19 mouse cellular contexts compared by ENCODE assay signal in genomic region chr15:96455595-96456214, GRCm38 (mm10). TPM values are rescaled to one million over a fixed set of nuclear protein-coding genes. Genes with fewer than 3 reads are reported as not detected.
A peak's percentile ranks its signal among the peaks of the same experiment; 100 is the strongest.
DNase-seq lines count a peak whose midpoint lies in the region; ATAC-seq and TF ChIP-seq lines count a peak whose summit lies in the region.
"Had no signal": no experiment of that assay in that cellular context is flagged by ENCODE, and none has a peak within 500 bp of the region (broad histone marks: within the 10 kb centered on the region; RNA-seq: fewer than 3 reads in every experiment).

No protein-coding gene starts in this region.

- H3K4me3 ChIP-seq in forebrain, embryonic 10.5 days = no peak overlapping the region
- H3K4me3 ChIP-seq in forebrain, embryonic 13.5 days = no peak overlapping the region
- H3K4me3 ChIP-seq in stomach, embryonic 16.5 days (replicated peaks; ENCODE audit: low read length) = no peak overlapping the region
- H3K4me3 ChIP-seq in stomach, postnatal 0 days (ENCODE audit: low read depth, low read length) = no peak overlapping the region
- H3K4me3 ChIP-seq in liver, embryonic 11.5 days (ENCODE audit: low read depth, low read length) = no peak overlapping the region
- H3K4me3 ChIP-seq: hindbrain, embryonic 12.5 days; limb, embryonic 10.5 days; lung, embryonic 15.5 days; neural tube, embryonic 13.5 days; stomach, embryonic 15.5 days had no signal

- 88% methylated on average over 4 of the region's 4 CpGs for WGBS in forebrain, embryonic 10.5 days
- 87% methylated on average over 4 of the region's 4 CpGs for WGBS in forebrain, embryonic 13.5 days
- WGBS in stomach, embryonic 16.5 days = 61% methylated on average over 4 of the region's 4 CpGs
- 37% methylated on average over 4 of the region's 4 CpGs for WGBS in stomach, postnatal 0 days
- WGBS in liver, embryonic 11.5 days = 48% methylated on average over 4 of the region's 4 CpGs

- H3K36me3 ChIP-seq in forebrain, embryonic 10.5 days (replicated peaks) = peaks cover 35% of the 10 kb centered on the region
- peaks cover 9% of the 10 kb centered on the region for H3K36me3 ChIP-seq in forebrain, embryonic 13.5 days (ENCODE audit: poor library complexity, severe bottlenecking)
- peaks cover 3% of the 10 kb centered on the region; the same call in 1 of the 2 replicates for H3K36me3 ChIP-seq in stomach, embryonic 16.5 days (ENCODE audit: control insufficient read depth, insufficient read depth, low read length)
- no peaks in the 10 kb centered on the region; the same call in 1 of the 2 replicates for H3K36me3 ChIP-seq in stomach, postnatal 0 days (ENCODE audit: control insufficient read depth, insufficient read depth, low read length)
- H3K36me3 ChIP-seq in liver, embryonic 11.5 days (ENCODE audit: control insufficient read depth, insufficient read depth, low read length) = peaks cover 11% of the 10 kb centered on the region; the same call in 1 of the 2 replicates
- H3K36me3 ChIP-seq: stomach, embryonic 15.5 days had no signal

- no peak for TF ChIP-seq CTCF in stomach, postnatal 0 days (IDR thresholded peaks at IDR 0.05; ENCODE audit: low read depth)

- no peaks in the 10 kb centered on the region for H3K9me3 ChIP-seq in forebrain, embryonic 10.5 days
- H3K9me3 ChIP-seq in forebrain, embryonic 13.5 days (replicated peaks) = no peaks in the 10 kb centered on the region
- no peaks in the 10 kb centered on the region for H3K9me3 ChIP-seq in stomach, embryonic 16.5 days (replicated peaks; ENCODE audit: control insufficient read depth, low read length)
- no peaks in the 10 kb centered on the region for H3K9me3 ChIP-seq in stomach, postnatal 0 days (ENCODE audit: control insufficient read depth, low read length)
- no peaks in the 10 kb centered on the region for H3K9me3 ChIP-seq in liver, embryonic 11.5 days (ENCODE audit: control insufficient read depth, low read length)
- H3K9me3 ChIP-seq: hindbrain, embryonic 12.5 days; limb, embryonic 10.5 days; lung, embryonic 15.5 days; megakaryocyte, embryonic 14.5 days; neural tube, embryonic 13.5 days; stomach, embryonic 15.5 days had no signal

- no peak overlapping the region for H3K27ac ChIP-seq in forebrain, embryonic 10.5 days
- no peak overlapping the region for H3K27ac ChIP-seq in forebrain, embryonic 13.5 days
- H3K27ac ChIP-seq in stomach, embryonic 16.5 days (ENCODE audit: low read length) = 0 out of 2 replicates have a peak overlapping the region, but pooled peaks have one; percentile 67
- no peak overlapping the region for H3K27ac ChIP-seq in stomach, postnatal 0 days (replicated peaks)
- no peak overlapping the region for H3K27ac ChIP-seq in liver, embryonic 11.5 days (ENCODE audit: low read depth, low read length)
- H3K27ac ChIP-seq: hindbrain, embryonic 12.5 days; limb, embryonic 10.5 days; lung, embryonic 15.5 days; neural tube, embryonic 13.5 days; stomach, embryonic 15.5 days had no signal

- peak; percentile 3 for DNase-seq in forebrain, embryonic 10.5 days (ENCODE audit: extremely low spot score, low spot score)
- DNase-seq in stomach, postnatal 0 days (ENCODE audit: low spot score) = no peak
- no peak for DNase-seq in liver, embryonic 11.5 days (ENCODE audit: low spot score)
- peak; percentile 40 for DNase-seq in yolk sac, embryonic 10.5 days (ENCODE audit: low spot score)
- DNase-seq in adrenal gland, postnatal 4 days (ENCODE audit: low spot score in 2 of 2) = no peak
- no peak for DNase-seq in embryo, embryonic 9.5 days (ENCODE audit: extremely low spot score)
- DNase-seq: cerebellum, postnatal 25 days; right cerebral cortex, postnatal 4 days; thymus, postnatal 14 days had no signal

- no peaks in the 10 kb centered on the region for H3K27me3 ChIP-seq in forebrain, embryonic 10.5 days (ENCODE audit: poor library complexity, severe bottlenecking)
- no peaks in the 10 kb centered on the region for H3K27me3 ChIP-seq in forebrain, embryonic 13.5 days
- no peaks in the 10 kb centered on the region for H3K27me3 ChIP-seq in stomach, embryonic 16.5 days (ENCODE audit: control insufficient read depth, insufficient read depth, low read length)
- H3K27me3 ChIP-seq in stomach, postnatal 0 days (ENCODE audit: control insufficient read depth, insufficient read depth, low read length) = no peaks in the 10 kb centered on the region
- no peaks in the 10 kb centered on the region for H3K27me3 ChIP-seq in liver, embryonic 11.5 days (replicated peaks; ENCODE audit: control insufficient read depth, insufficient read depth, low read length)
- H3K27me3 ChIP-seq: CH12.LX; hindbrain, embryonic 12.5 days; lung, embryonic 15.5 days; megakaryocyte, embryonic 14.5 days; neural tube, embryonic 13.5 days; Patski; stomach, embryonic 15.5 days had no signal

- H3K9ac ChIP-seq in forebrain, embryonic 13.5 days = no peak overlapping the region
- H3K9ac ChIP-seq in stomach, embryonic 16.5 days (ENCODE audit: low read length) = no peak overlapping the region
- H3K9ac ChIP-seq in stomach, postnatal 0 days (ENCODE audit: low read length) = no peak overlapping the region
- H3K9ac ChIP-seq in liver, embryonic 11.5 days (ENCODE audit: low read depth, low read length) = no peak overlapping the region
- H3K9ac ChIP-seq: hindbrain, embryonic 12.5 days; lung, embryonic 15.5 days; neural tube, embryonic 13.5 days; stomach, embryonic 15.5 days had no signal

- ATAC-seq in forebrain, embryonic 13.5 days = no peak
- ATAC-seq in stomach, embryonic 16.5 days (ENCODE audit: insufficient read depth, low FRiP score) = no peak
- no peak for ATAC-seq in stomach, postnatal 0 days (ENCODE audit: low FRiP score, low TSS enrichment)
- ATAC-seq in liver, embryonic 11.5 days (replicated peaks; ENCODE audit: low FRiP score) = no peak
- ATAC-seq: Patski had no signal

- H3K4me2 ChIP-seq in forebrain, embryonic 13.5 days = no peak overlapping the region
- 0 out of 2 replicates have a peak overlapping the region, but pooled peaks have one; percentile 8 for H3K4me2 ChIP-seq in stomach, embryonic 16.5 days (ENCODE audit: low read depth, low read length)
- no peak overlapping the region for H3K4me2 ChIP-seq in stomach, postnatal 0 days (replicated peaks; ENCODE audit: low read depth)
- H3K4me2 ChIP-seq in liver, embryonic 11.5 days = peak overlapping the region; percentile 29
- H3K4me2 ChIP-seq: hindbrain, embryonic 12.5 days; lung, embryonic 15.5 days; neural tube, embryonic 13.5 days; stomach, embryonic 15.5 days had no signal

- H3K4me1 ChIP-seq in forebrain, embryonic 10.5 days = peaks cover 19% of the 10 kb centered on the region
- peaks cover 21% of the 10 kb centered on the region for H3K4me1 ChIP-seq in forebrain, embryonic 13.5 days
- H3K4me1 ChIP-seq in stomach, embryonic 16.5 days (ENCODE audit: control insufficient read depth, insufficient read depth, low read length) = peaks cover 24% of the 10 kb centered on the region
- H3K4me1 ChIP-seq in stomach, postnatal 0 days (replicated peaks; ENCODE audit: control insufficient read depth, insufficient read depth) = no peaks in the 10 kb centered on the region
- peaks cover 33% of the 10 kb centered on the region for H3K4me1 ChIP-seq in liver, embryonic 11.5 days (replicated peaks; ENCODE audit: control insufficient read depth, insufficient read depth, low read length)
- H3K4me1 ChIP-seq: stomach, embryonic 15.5 days had no signal

- TF ChIP-seq EP300 in stomach, postnatal 0 days (optimal IDR thresholded peaks at IDR 0.05) = no peak

RNA-seq across cellular contexts. Expression of gene Scaf11, which starts 4.9 kb away (rescaled TPM):
- polyA plus RNA-seq in forebrain, embryonic 10.5 days (2016; fragmentation: Nextera tagmentation; extraction: Ambion mirVana) = 105 and 106 TPM in 2 replicates
- 70.1 and 80.3 TPM in 2 replicates for polyA plus RNA-seq in forebrain, embryonic 13.5 days (2015; fragmentation: Nextera tagmentation; extraction: Ambion mirVana)
- 70.1 and 73.0 TPM in 2 replicates for polyA plus RNA-seq in stomach, embryonic 16.5 days (2015; fragmentation: Nextera tagmentation; extraction: Ambion mirVana)
- 44.1 and 47.4 TPM in 2 replicates for polyA plus RNA-seq in stomach, postnatal 0 days (2015; fragmentation: Nextera tagmentation; extraction: Ambion mirVana)
- 105 and 106 TPM in 2 replicates for polyA plus RNA-seq in liver, embryonic 11.5 days (2014; fragmentation: Nextera tagmentation; extraction: Ambion mirVana)
- 100 to 1,000 TPM; 105 to 109 TPM for total RNA-seq in adrenal gland, postnatal 4 days (2021)

Comparison
In these comparisons a context has a peak if more than half of its experiments do, and no peak if none do; other contexts are left out.
1. H3K4me2 ChIP-seq: peak in stomach, embryonic 16.5 days (single experiment) and liver, embryonic 11.5 days (single experiment); none in forebrain, embryonic 13.5 days (single experiment) and stomach, postnatal 0 days (single experiment).
2. DNase-seq: peak in forebrain, embryonic 10.5 days (single experiment) and yolk sac, embryonic 10.5 days (single experiment); none in stomach, postnatal 0 days (single experiment), liver, embryonic 11.5 days (single experiment), adrenal gland, postnatal 4 days (0 of 2) and embryo, embryonic 9.5 days (single experiment).